Mouse (Mus musculus): ENCODE data around the gene Ctu2.

The Ctu2 gene

GRCm38 (mm10) chr8:122475580-122476320 is at the start of gene Ctu2, which contains the start of gene Rnf166:
Ctu2 (plus strand) TSS chr8:122476143.
Rnf166 (minus strand) TSS chr8:122476064.
- peak; percentile 98 for DNase-seq

- peak in 1 of 2 experiments; percentile 45 for DNase-seq
Observed at GRCm38 (mm10) chr8:122426145-122426544, 49.8 kb upstream of the Ctu2 start.

- DNase-seq, result peak; percentile 74 to 75
Observed at GRCm38 (mm10) chr8:122427607-122428006, 48.3 kb upstream of the Ctu2 start.

- no peak for DNase-seq
Observed at GRCm38 (mm10) chr8:122428163-122428562, 47.8 kb upstream of the Ctu2 start.

- DNase-seq, result no peak
Observed at GRCm38 (mm10) chr8:122430058-122430636, 45.8 kb upstream of the Ctu2 start.

- DNase-seq, result no peak
Observed at GRCm38 (mm10) chr8:122430646-122431045, 45.3 kb upstream of the Ctu2 start.

GRCm38 (mm10) chr8:122431694-122432442 is 44.1 kb upstream of the Ctu2 start:
- DNase-seq, result peak; percentile 64 to 66

GRCm38 (mm10) chr8:122432443-122433268 is 43.3 kb upstream of the Ctu2 start, which contains the start of gene Cyba:
Cyba (minus strand) TSS chr8:122432930.
- peak; percentile 50 to 57 for DNase-seq

- peak in 1 of 2 experiments; percentile 37 for DNase-seq
Observed at GRCm38 (mm10) chr8:122433269-122433905, 42.6 kb upstream of the Ctu2 start.

- DNase-seq, result no peak
Observed at GRCm38 (mm10) chr8:122435375-122435774, 40.6 kb upstream of the Ctu2 start.

- no peak for DNase-seq
Observed at GRCm38 (mm10) chr8:122436146-122436545, 39.8 kb upstream of the Ctu2 start.

- no peak for DNase-seq
Observed at GRCm38 (mm10) chr8:122436586-122437125, 39.3 kb upstream of the Ctu2 start.

GRCm38 (mm10) chr8:122437708-122438331 is 38.1 kb upstream of the Ctu2 start:
- DNase-seq, result no peak

- peak; percentile 88 to 92 for DNase-seq
Observed at GRCm38 (mm10) chr8:122439336-122439735, 36.6 kb upstream of the Ctu2 start.

GRCm38 (mm10) chr8:122441326-122441725 is 34.6 kb upstream of the Ctu2 start:
- DNase-seq, result peak; percentile 58 to 71

GRCm38 (mm10) chr8:122442356-122442755 is 33.6 kb upstream of the Ctu2 start:
- DNase-seq, result no peak

GRCm38 (mm10) chr8:122442781-122443180 is 33.2 kb upstream of the Ctu2 start:
- peak in 1 of 2 experiments; percentile 51 for DNase-seq

- peak; percentile 99 for DNase-seq
Observed at GRCm38 (mm10) chr8:122443262-122444006, 32.5 kb upstream of the Ctu2 start, which contains the start of gene Mvd. Mvd (minus strand) TSS chr8:122443422.

- peak; percentile 94 for DNase-seq
Observed at GRCm38 (mm10) chr8:122444058-122444748, 31.7 kb upstream of the Ctu2 start.

GRCm38 (mm10) chr8:122445203-122445602 is 30.7 kb upstream of the Ctu2 start:
- DNase-seq, result no peak
